Mouse (Mus musculus) stomach, embryonic 14.5 days (tissue): ENCODE measurements at regions not wholly inside any gene's neighbourhood (a gene's known extent, or its start where the extent isn't known, plus 50 kb on each side); places are given as distances from the start of the nearest gene placed in this dataset.

Source experiments
- ATAC-seq: fragments of 200-750 bp; cut with Nextera tagmentation; 2 replicates; pipeline ENCODE4 v1.8.0; 2017; ENCODE audit warnings: low read depth, moderate TSS enrichment; ENCODE audit not compliant: insufficient number of reproducible peaks, insufficient read depth, low FRiP score
- H3K27ac ChIP-seq: fragments of 300-500 bp; sonication (generic); 2 replicates; pipeline ENCODE4 v1.5.1; 2014; ENCODE audit warnings: mild to moderate bottlenecking, low read length, moderate library complexity, mixed read lengths
- H3K27me3 ChIP-seq: fragments of 300-500 bp; sonication (generic); 2 replicates; pipeline ENCODE4 v1.6.1; 2014; ENCODE audit warnings: low read length, control low read depth, mixed read lengths; ENCODE audit not compliant: control insufficient read depth, insufficient read depth
- H3K36me3 ChIP-seq: fragments of 300-500 bp; sonication (generic); 2 replicates; pipeline ENCODE4 v1.6.1; 2014; ENCODE audit warnings: mild to moderate bottlenecking, control low read depth, low read length, moderate library complexity, mixed read lengths; ENCODE audit not compliant: control insufficient read depth, insufficient read depth
- H3K4me1 ChIP-seq: fragments of 300-500 bp; sonication (generic); 2 replicates; pipeline ENCODE4 v1.6.1; 2014; ENCODE audit warnings: low read length, control low read depth, mixed read lengths; ENCODE audit not compliant: control insufficient read depth, insufficient read depth
- H3K4me2 ChIP-seq: fragments of 300-500 bp; sonication (generic); replicated peaks from 2 replicates; pipeline ENCODE4 v1.6.1; 2014; ENCODE audit warnings: low read depth, low read length, control low read depth
- H3K4me3 ChIP-seq: fragments of 300-500 bp; sonication (generic); 2 replicates; pipeline ENCODE4 v1.5.1; 2014; ENCODE audit warnings: low read depth, low read length, control low read depth
- H3K9ac ChIP-seq: fragments of 300-500 bp; sonication (generic); replicated peaks from 2 replicates; pipeline ENCODE4 v1.6.1; 2014; ENCODE audit warnings: low read depth, mild to moderate bottlenecking, control low read depth, low read length, moderate library complexity, mixed read lengths
- H3K9me3 ChIP-seq: fragments of 300-500 bp; sonication (generic); 2 replicates; pipeline ENCODE4 v1.6.1; 2016; ENCODE audit warnings: low read depth, low read length, control low read depth; ENCODE audit not compliant: control insufficient read depth
- WGBS: fragments of 180-500 bp; shearing (Covaris S2); extraction: QIAGEN DNeasy Blood & Tissue Kit; methylation state at CpG from one replicate; pipeline ENCODE4 v1.1.7; 2014; 5-methylcytosine and 5-hydroxymethylcytosine counted together

DNA sequence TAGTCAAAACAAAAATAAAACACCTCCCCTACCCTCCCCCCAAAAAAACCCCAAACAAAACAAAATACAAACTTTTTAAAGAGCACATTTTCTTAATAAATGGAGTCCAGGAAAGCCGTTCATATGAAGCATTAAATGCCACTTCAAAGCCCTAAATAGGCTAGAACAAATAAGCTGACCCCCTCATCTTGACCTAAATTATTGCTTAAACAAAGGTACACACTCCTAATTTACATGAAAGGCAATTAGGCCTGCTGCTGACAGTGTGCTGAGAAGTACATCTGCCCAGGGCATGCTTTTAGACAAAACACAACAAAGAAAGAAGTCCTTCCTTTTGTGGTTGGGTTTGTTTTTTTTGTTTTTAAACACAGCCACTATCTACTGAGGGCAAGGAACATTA is 100.4 kb upstream of the Tenm3 start:
- Histone ChIP-seq H3K9me3 (no peaks in the 10 kb centered on the region), H3K9ac (no peak overlapping the region), H3K36me3 (no peaks in the 10 kb centered on the region), H3K4me2 (no peak overlapping the region), H3K4me3 (no peak overlapping the region), H3K4me1 (no peaks in the 10 kb centered on the region), H3K27me3 (no peaks in the 10 kb centered on the region), H3K27ac (no peak overlapping the region)
- 59% methylated on average over 1 of the region's 1 CpGs for WGBS
- no peak for ATAC-seq

DNA sequence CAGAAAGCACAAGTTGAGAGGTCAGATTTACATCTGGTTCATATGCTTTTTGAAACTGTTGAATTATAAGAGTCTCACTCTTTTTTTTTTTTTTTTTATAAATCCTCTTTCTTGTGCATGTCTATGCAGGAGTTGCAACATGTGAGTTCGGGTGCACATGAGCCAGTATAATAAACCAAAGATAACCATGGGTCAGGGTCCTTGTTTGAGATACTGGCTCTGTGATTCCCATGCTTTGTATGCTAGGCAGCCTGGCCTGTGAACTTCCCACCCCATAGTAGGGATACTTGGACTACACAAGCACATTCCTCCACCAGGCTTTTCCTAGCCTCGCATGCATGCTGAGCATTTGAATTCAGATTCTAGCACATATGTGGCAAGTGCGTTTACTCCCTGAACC is 93.4 kb upstream of the Tenm3 start:
- no peak overlapping the region for H3K9ac ChIP-seq
- no peak overlapping the region for H3K27ac ChIP-seq
- no peak overlapping the region for H3K4me3 ChIP-seq
- no peaks in the 10 kb centered on the region for H3K27me3 ChIP-seq
- H3K4me1 ChIP-seq: no peaks in the 10 kb centered on the region
- no peak for ATAC-seq
- H3K36me3 ChIP-seq: no peaks in the 10 kb centered on the region
- WGBS: 79% methylated on average over 3 of the region's 3 CpGs
- H3K9me3 ChIP-seq: no peaks in the 10 kb centered on the region
- H3K4me2 ChIP-seq: no peak overlapping the region

- 66% methylated on average over 11 of the region's 11 CpGs for WGBS
- no peak for ATAC-seq
- H3K9me3 ChIP-seq: no peaks in the 10 kb centered on the region
Measured at GRCm38 (mm10) chr8:48927135-48927534, 83.4 kb upstream of the Tenm3 start.

GRCm38 (mm10) chr8:48915275-48915674 is 71.5 kb upstream of the Tenm3 start:
- Histone ChIP-seq H3K9me3 (no peaks in the 10 kb centered on the region), H3K27me3 (no peaks in the 10 kb centered on the region), H3K4me3 (no peak overlapping the region), H3K27ac (no peak overlapping the region), H3K4me2 (no peak overlapping the region), H3K4me1 (no peaks in the 10 kb centered on the region), H3K9ac (no peak overlapping the region), H3K36me3 (no peaks in the 10 kb centered on the region)
- ATAC-seq: no peak
- WGBS: 53% methylated on average over 3 of the region's 3 CpGs

More at GRCm38 (mm10) chr8:48927135-48927534, 83.4 kb upstream of the Tenm3 start:
- H3K9ac ChIP-seq: no peak overlapping the region
- H3K4me3 ChIP-seq: no peak overlapping the region
- no peaks in the 10 kb centered on the region for H3K4me1 ChIP-seq
- no peaks in the 10 kb centered on the region for H3K27me3 ChIP-seq
- no peak overlapping the region for H3K4me2 ChIP-seq
- H3K36me3 ChIP-seq: no peaks in the 10 kb centered on the region
- no peak overlapping the region for H3K27ac ChIP-seq

- Histone ChIP-seq H3K27ac (no peak overlapping the region), H3K9ac (no peak overlapping the region), H3K27me3 (no peaks in the 10 kb centered on the region), H3K4me3 (no peak overlapping the region), H3K4me1 (no peaks in the 10 kb centered on the region), H3K4me2 (no peak overlapping the region), H3K9me3 (no peaks in the 10 kb centered on the region), H3K36me3 (no peaks in the 10 kb centered on the region)
- WGBS: 65% methylated on average over 4 of the region's 4 CpGs
- ATAC-seq: no peak
Measured at GRCm38 (mm10) chr8:48912842-48913241, 69.1 kb upstream of the Tenm3 start.

DNA sequence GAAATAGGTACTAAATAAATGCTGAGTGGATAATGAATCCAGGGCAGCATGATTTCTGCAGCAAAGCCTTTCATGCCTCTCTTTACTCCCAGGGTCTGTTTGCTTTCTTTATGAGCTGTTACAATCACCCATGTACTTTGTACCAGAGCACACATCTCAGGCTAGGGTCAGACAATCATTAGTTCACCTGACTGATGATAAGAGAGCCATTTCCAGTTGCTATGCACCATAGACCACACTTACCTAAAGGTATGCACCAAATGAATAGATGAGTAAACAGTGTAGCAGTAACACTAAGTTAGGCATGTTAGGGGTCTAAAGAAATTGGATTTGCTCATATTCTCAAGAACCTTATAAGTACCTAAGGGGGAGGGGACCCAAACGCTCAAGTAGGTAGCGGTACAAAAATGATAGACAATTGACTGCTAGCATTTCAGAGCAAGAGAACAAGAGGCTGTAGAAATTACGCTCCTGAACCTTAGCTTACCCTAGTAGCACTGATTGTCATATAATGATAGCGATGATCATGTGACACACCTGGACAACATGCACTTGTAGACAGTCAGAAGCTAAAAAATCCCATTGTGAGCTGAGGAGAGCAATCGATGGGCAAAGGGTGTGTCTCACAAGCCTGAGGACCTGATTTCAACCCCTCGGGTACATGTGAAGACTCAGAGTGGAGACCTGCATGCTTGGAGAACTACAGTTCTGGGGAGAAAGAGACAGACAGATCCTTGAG is 58.1 kb upstream of the Tenm3 start:
- WGBS: 79% methylated on average over 6 of the region's 6 CpGs
- H3K4me3 ChIP-seq: no peak overlapping the region
- ATAC-seq: peak; percentile 85
- H3K27me3 ChIP-seq: no peaks in the 10 kb centered on the region
- no peaks in the 10 kb centered on the region for H3K9me3 ChIP-seq
- H3K27ac ChIP-seq: no peak overlapping the region
- H3K4me2 ChIP-seq: no peak overlapping the region
- no peaks in the 10 kb centered on the region for H3K4me1 ChIP-seq
- no peaks in the 10 kb centered on the region for H3K36me3 ChIP-seq
- no peak overlapping the region for H3K9ac ChIP-seq

GRCm38 (mm10) chr8:48896687-48897086 is 52.9 kb upstream of the Tenm3 start:
- H3K9me3 ChIP-seq: no peaks in the 10 kb centered on the region
- no peaks in the 10 kb centered on the region for H3K27me3 ChIP-seq
- H3K4me3 ChIP-seq: no peak overlapping the region
- H3K36me3 ChIP-seq: no peaks in the 10 kb centered on the region
- no peak overlapping the region for H3K4me2 ChIP-seq
- ATAC-seq: no peak
- no peak overlapping the region for H3K9ac ChIP-seq
- no peak overlapping the region for H3K27ac ChIP-seq
- 78% methylated on average over 2 of the region's 2 CpGs for WGBS
- H3K4me1 ChIP-seq: no peaks in the 10 kb centered on the region

- Histone ChIP-seq H3K9me3 (no peaks in the 10 kb centered on the region), H3K4me1 (no peaks in the 10 kb centered on the region), H3K4me3 (no peak overlapping the region), H3K4me2 (no peak overlapping the region), H3K36me3 (no peaks in the 10 kb centered on the region), H3K27ac (no peak overlapping the region), H3K27me3 (no peaks in the 10 kb centered on the region), H3K9ac (no peak overlapping the region)
- ATAC-seq: no peak
- 68% methylated on average over 7 of the region's 7 CpGs for WGBS
Measured at GRCm38 (mm10) chr8:48896251-48896650, 52.5 kb upstream of the Tenm3 start.

DNA sequence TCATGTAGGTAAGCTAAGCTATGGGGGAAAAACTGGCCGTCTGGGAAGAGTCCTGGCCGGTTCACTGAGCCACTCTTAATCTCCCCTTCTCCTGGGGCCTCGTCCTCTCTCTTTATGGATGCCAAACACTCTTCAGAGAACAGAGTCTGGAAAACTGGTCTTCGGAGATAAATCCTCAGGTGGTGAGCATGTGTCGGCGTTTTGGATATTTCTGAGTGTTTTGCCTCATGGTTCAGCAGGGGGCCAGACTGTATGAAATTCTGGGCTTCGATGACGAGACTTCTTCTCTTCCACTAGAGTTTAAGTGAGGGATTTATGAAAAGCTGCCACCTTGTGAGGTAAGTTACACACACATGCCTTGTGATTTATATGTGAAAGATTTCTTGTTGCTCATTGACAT is 51.8 kb upstream of the Tenm3 start:
- no peaks in the 10 kb centered on the region for H3K36me3 ChIP-seq
- H3K9ac ChIP-seq: no peak overlapping the region
- H3K9me3 ChIP-seq: no peaks in the 10 kb centered on the region
- H3K4me3 ChIP-seq: no peak overlapping the region
- H3K4me1 ChIP-seq: no peaks in the 10 kb centered on the region
- no peaks in the 10 kb centered on the region for H3K27me3 ChIP-seq
- 52% methylated on average over 8 of the region's 8 CpGs for WGBS
- H3K27ac ChIP-seq: no peak overlapping the region
- no peak for ATAC-seq
- H3K4me2 ChIP-seq: no peak overlapping the region
